Mouse (Mus musculus) hematopoietic stem cell, adult 5-6 weeks (primary cell): ENCODE measurements at regions not wholly inside any gene's neighbourhood (a gene's known extent, or its start where the extent isn't known, plus 50 kb on each side); places are given as distances from the start of the nearest gene placed in this dataset.

ENCODE experiments used
- ATAC-seq, 2 experiments: fragments of 125-278 bp in 1 of 2; replicated peaks in 1 of 2; 2 replicates each; pipeline ENCODE4 v1.8.0; 2016 to 2017; ENCODE audit warnings: inconsistent platforms in 2 of 2, mild to moderate bottlenecking in 2 of 2, moderate number of reproducible peaks in 2 of 2, low read depth in 1 of 2, moderate TSS enrichment in 1 of 2; ENCODE audit not compliant: low FRiP score in 2 of 2, poor library complexity in 2 of 2, severe bottlenecking in 2 of 2, insufficient read depth in 1 of 2, low TSS enrichment in 1 of 2

- no peak for ATAC-seq
Measured at GRCm38 (mm10) chr12:70616049-70616448, 163.2 kb downstream of the Tmx1 start.

GRCm38 (mm10) chr12:70616487-70616886 is 163.6 kb downstream of the Tmx1 start:
- ATAC-seq, result no peak

- ATAC-seq, result no peak
Measured at GRCm38 (mm10) chr12:70617024-70617423, 164.1 kb downstream of the Tmx1 start.

GRCm38 (mm10) chr12:70617979-70618378 is 165.1 kb downstream of the Tmx1 start:
- ATAC-seq, result no peak

- no peak for ATAC-seq
Measured at GRCm38 (mm10) chr12:70619436-70619835, 166.5 kb downstream of the Tmx1 start.

GRCm38 (mm10) chr12:70622019-70622418 is 169.1 kb downstream of the Tmx1 start:
- no peak for ATAC-seq

GRCm38 (mm10) chr12:70624298-70624980 is 171.5 kb downstream of the Tmx1 start:
- no peak for ATAC-seq

- ATAC-seq, result no peak
Measured at GRCm38 (mm10) chr12:70627638-70628037, 174.7 kb downstream of the Tmx1 start.

GRCm38 (mm10) chr12:70628384-70629365 is 175.8 kb downstream of the Tmx1 start:
- no peak for ATAC-seq

- ATAC-seq, result no peak
Measured at GRCm38 (mm10) chr12:70629371-70629770, 176.5 kb downstream of the Tmx1 start.

- no peak for ATAC-seq
Measured at GRCm38 (mm10) chr12:70631281-70631680, 178.4 kb downstream of the Tmx1 start.

- no peak for ATAC-seq
Measured at GRCm38 (mm10) chr12:70633194-70633593, 180.3 kb downstream of the Tmx1 start.

GRCm38 (mm10) chr12:70633622-70634365 is 180.9 kb downstream of the Tmx1 start:
- no peak for ATAC-seq

GRCm38 (mm10) chr12:70635997-70636396 is 183.1 kb downstream of the Tmx1 start:
- ATAC-seq, result no peak

- no peak for ATAC-seq
Measured at GRCm38 (mm10) chr12:70640186-70640585, 185.1 kb upstream of the Frmd6 start.

- no peak for ATAC-seq
Measured at GRCm38 (mm10) chr12:70644910-70645309, 180.4 kb upstream of the Frmd6 start.

GRCm38 (mm10) chr12:70645407-70645806 is 179.9 kb upstream of the Frmd6 start:
- ATAC-seq, result no peak

- no peak for ATAC-seq
Measured at GRCm38 (mm10) chr12:70647516-70647915, 177.8 kb upstream of the Frmd6 start.
